Comparison of ENCODE assay signal across 8 mouse cellular contexts in genomic region chr13:54113819-54114550, GRCm38 (mm10). TPM values are rescaled to one million over a fixed set of nuclear protein-coding genes. Genes with fewer than 3 reads are reported as not detected.
DNase-seq lines count a peak whose midpoint lies in the region; ATAC-seq lines count a peak whose summit lies in the region.

No protein-coding gene starts in this region.

- no peaks in the 10 kb centered on the region; the same call in 1 of the 2 replicates for H3K9me3 ChIP-seq in forebrain, embryonic 16.5 days (ENCODE audit: control insufficient read depth, low read length)
- peaks cover 5% of the 10 kb centered on the region; the same call in 1 of the 2 replicates for H3K9me3 ChIP-seq in hindbrain, embryonic 11.5 days (ENCODE audit: control insufficient read depth, low read length)
- H3K9me3 ChIP-seq in midbrain, embryonic 13.5 days: no peaks in the 10 kb centered on the region

- 49% methylated on average over 11 of the region's 11 CpGs for WGBS in forebrain, embryonic 16.5 days
- 54% methylated on average over 11 of the region's 11 CpGs for WGBS in hindbrain, embryonic 11.5 days
- WGBS in midbrain, embryonic 13.5 days: 57% methylated on average over 11 of the region's 11 CpGs

- peaks cover 6% of the 10 kb centered on the region; the same call in 1 of the 2 replicates for H3K4me1 ChIP-seq in forebrain, embryonic 16.5 days (replicated peaks; ENCODE audit: control insufficient read depth, insufficient read depth, low read length)
- no peaks in the 10 kb centered on the region for H3K4me1 ChIP-seq in hindbrain, embryonic 11.5 days (replicated peaks; ENCODE audit: control insufficient read depth, insufficient read depth, low read length)
- peaks cover 11% of the 10 kb centered on the region; the same call in 1 of the 2 replicates for H3K4me1 ChIP-seq in midbrain, embryonic 13.5 days (replicated peaks)

- DNase-seq in R1 (ENCODE audit: low read depth, low spot score): peak; percentile 84
- peak; percentile 83 for DNase-seq in hindbrain, embryonic 11.5 days (ENCODE audit: low spot score)
- peak; percentile 81 for DNase-seq in left cerebral cortex, adult 11 months (ENCODE audit: low spot score)
- DNase-seq in spleen, adult 12 weeks (ENCODE audit: low spot score): peak; percentile 21

- H3K27me3 ChIP-seq in forebrain, embryonic 16.5 days (replicated peaks; ENCODE audit: control insufficient read depth, insufficient read depth, low read length): no peaks in the 10 kb centered on the region
- no peaks in the 10 kb centered on the region for H3K27me3 ChIP-seq in hindbrain, embryonic 11.5 days (ENCODE audit: control insufficient read depth, insufficient read depth, low read length)
- no peaks in the 10 kb centered on the region for H3K27me3 ChIP-seq in midbrain, embryonic 13.5 days

- no peaks in the 10 kb centered on the region for H3K36me3 ChIP-seq in forebrain, embryonic 16.5 days (ENCODE audit: control insufficient read depth, insufficient read depth)
- no peaks in the 10 kb centered on the region for H3K36me3 ChIP-seq in hindbrain, embryonic 11.5 days (ENCODE audit: control insufficient read depth, insufficient read depth, low read length)
- H3K36me3 ChIP-seq in midbrain, embryonic 13.5 days: no peaks in the 10 kb centered on the region

- no peak overlapping the region for H3K9ac ChIP-seq in forebrain, embryonic 16.5 days (replicated peaks; ENCODE audit: low read depth, low read length)
- no peak overlapping the region for H3K9ac ChIP-seq in hindbrain, embryonic 11.5 days (ENCODE audit: low read depth, low read length)
- H3K9ac ChIP-seq in midbrain, embryonic 13.5 days (replicated peaks): no peak overlapping the region

- H3K4me2 ChIP-seq in forebrain, embryonic 16.5 days (ENCODE audit: low read length): no peak overlapping the region
- H3K4me2 ChIP-seq in hindbrain, embryonic 11.5 days (replicated peaks; ENCODE audit: low read depth, low read length): no peak overlapping the region
- H3K4me2 ChIP-seq in midbrain, embryonic 13.5 days (replicated peaks): no peak overlapping the region

- no peak overlapping the region for H3K4me3 ChIP-seq in forebrain, embryonic 16.5 days (replicated peaks; ENCODE audit: low read length)
- H3K4me3 ChIP-seq in hindbrain, embryonic 11.5 days (ENCODE audit: low read depth, low read length): no peak overlapping the region
- no peak overlapping the region for H3K4me3 ChIP-seq in midbrain, embryonic 13.5 days (replicated peaks)

- no peak overlapping the region for H3K27ac ChIP-seq in forebrain, embryonic 16.5 days (ENCODE audit: low read length)
- no peak overlapping the region for H3K27ac ChIP-seq in hindbrain, embryonic 11.5 days (ENCODE audit: low read depth, low read length)
- no peak overlapping the region for H3K27ac ChIP-seq in midbrain, embryonic 13.5 days

- ATAC-seq in cerebellum, adult (ENCODE audit: insufficient number of reproducible peaks, low FRiP score, low TSS enrichment): peak; percentile 68; the same call in 1 of the 2 replicates
- ATAC-seq in forebrain, embryonic 16.5 days: peak; percentile 86
- no peak; the same call in 1 of the 2 replicates for ATAC-seq in hindbrain, embryonic 11.5 days (ENCODE audit: low FRiP score)
- peak; percentile 79 for ATAC-seq in midbrain, embryonic 13.5 days
- no peak; the same call in 1 of the 2 replicates for ATAC-seq in monocyte, adult 5-6 weeks (replicated peaks; ENCODE audit: insufficient number of reproducible peaks, low FRiP score, low TSS enrichment, poor library complexity, severe bottlenecking)

RNA-seq across cellular contexts. Expression of gene Sfxn1, which starts 42.3 kb away (rescaled TPM):
- polyA plus RNA-seq in forebrain, embryonic 16.5 days (2015; fragmentation: Nextera tagmentation; extraction: Ambion mirVana): 77.9 and 86.6 TPM in 2 replicates
- polyA plus RNA-seq in hindbrain, embryonic 11.5 days (2014; fragmentation: Nextera tagmentation; extraction: Ambion mirVana): 87.5 and 89.9 TPM in 2 replicates
- 82.2 and 86.3 TPM in 2 replicates for polyA plus RNA-seq in midbrain, embryonic 13.5 days (2015; fragmentation: Nextera tagmentation; extraction: Ambion mirVana)
- 8.5 to 25.4 TPM (median 10.1 TPM) in 3 replicates for total RNA-seq in monocyte, adult 5-6 weeks (2017)

RNA-seq across cellular contexts. Expression of gene Drd1, which starts 58.5 kb away (rescaled TPM):
- 15.0 and 16.8 TPM in 2 replicates for polyA plus RNA-seq in forebrain, embryonic 16.5 days (2015; fragmentation: Nextera tagmentation; extraction: Ambion mirVana)
- polyA plus RNA-seq in hindbrain, embryonic 11.5 days (2014; fragmentation: Nextera tagmentation; extraction: Ambion mirVana): 0.21 and 0.65 TPM in 2 replicates
- 1.2 and 2.0 TPM in 2 replicates for polyA plus RNA-seq in midbrain, embryonic 13.5 days (2015; fragmentation: Nextera tagmentation; extraction: Ambion mirVana)
- not detected in 3 replicates for total RNA-seq in monocyte, adult 5-6 weeks (2017)

Comparison
In these comparisons a context has a peak if more than half of its experiments do, and no peak if none do; other contexts are left out.
1. DNase-seq: peak in every context shown above with its lines; median percentile 84 in R1; 83 in hindbrain, embryonic 11.5 days; 81 in left cerebral cortex, adult 11 months; 21 in spleen, adult 12 weeks.
2. ATAC-seq: peak in cerebellum, adult (single experiment), forebrain, embryonic 16.5 days (single experiment) and midbrain, embryonic 13.5 days (single experiment); none in hindbrain, embryonic 11.5 days (single experiment) and monocyte, adult 5-6 weeks (single experiment).